Mouse (Mus musculus): ENCODE data around the gene Mroh7. TPM values are rescaled to one million over a fixed set of nuclear protein-coding genes. Genes with fewer than 3 reads are reported as not detected.

Mroh7 gene
- total RNA-seq, 1 experiment, result 0.45 TPM

DNA sequence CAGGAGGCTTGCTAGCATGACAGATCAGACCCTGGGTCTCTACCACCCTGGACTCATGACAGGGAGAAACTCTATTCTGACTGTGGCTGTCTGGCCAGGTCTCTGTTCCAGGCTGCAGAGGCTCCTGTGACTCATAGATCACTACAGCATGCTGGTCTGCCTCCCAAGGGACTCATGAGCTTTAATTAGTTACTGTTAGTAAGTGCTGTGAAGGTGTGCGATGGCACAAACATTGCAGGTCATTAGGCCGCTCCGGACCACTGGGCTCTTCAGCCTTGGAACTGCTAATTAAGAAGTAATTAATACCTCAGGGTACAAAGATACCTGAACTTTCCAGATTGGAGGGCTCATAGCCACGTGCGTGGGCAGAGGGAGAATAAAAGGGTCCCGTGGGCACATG is 83.6 kb downstream of the Mroh7 start:
- in situ Hi-C loops (cut with MboI; ENCODE audit: low sequenced_read_pairs in 2 of 2, unreplicated experiment in 2 of 2), result no loop called here
- no peak for TF ChIP-seq CHD2 (IDR thresholded peaks at IDR 0.05; ENCODE audit: low read depth, low read length)
- no peak for TF ChIP-seq MAFK (IDR thresholded peaks at IDR 0.05; ENCODE audit: insufficient read depth, low read depth, low read length)
- TF ChIP-seq ZC3H11A (IDR thresholded peaks at IDR 0.05; ENCODE audit: borderline replicate concordance, low read depth, low read length), result no peak
- no peak for TF ChIP-seq HCFC1 (IDR thresholded peaks at IDR 0.05; ENCODE audit: borderline replicate concordance, insufficient read depth, low read length)
- no peak for TF ChIP-seq ZNF384 (IDR thresholded peaks at IDR 0.05; ENCODE audit: low read depth, low read length)
- Histone ChIP-seq H3K36me3 (ENCODE audit: control insufficient read depth, insufficient read depth, low read length, poor library complexity, severe bottlenecking) (no peaks in the 10 kb centered on the region), H3K27ac (ENCODE audit: insufficient read depth, low read depth, low read length, poor library complexity, severe bottlenecking) (no peak overlapping the region), H3K9ac (ENCODE audit: insufficient read depth, low read depth, low read length, poor library complexity, severe bottlenecking) (no peak overlapping the region), H3K9me3 (ENCODE audit: control insufficient read depth, insufficient read depth, low read depth, low read length) (no peaks in the 10 kb centered on the region), H3K4me3 (ENCODE audit: insufficient read depth in 1 of 2, low read depth in 1 of 2, low read length in 2 of 2, poor library complexity in 1 of 2, severe bottlenecking in 1 of 2) (no peak overlapping the region), H3K4me1 (ENCODE audit: control insufficient read depth in 2 of 2, insufficient read depth in 2 of 2, low read length in 2 of 2, poor library complexity in 1 of 2) (peaks cover 0 to 4% of the 10 kb centered on the region in 2 experiments; a peak in 1 of 4 replicates)
- DNase-seq (ENCODE audit: low read depth, low spot score), result no peak

DNA sequence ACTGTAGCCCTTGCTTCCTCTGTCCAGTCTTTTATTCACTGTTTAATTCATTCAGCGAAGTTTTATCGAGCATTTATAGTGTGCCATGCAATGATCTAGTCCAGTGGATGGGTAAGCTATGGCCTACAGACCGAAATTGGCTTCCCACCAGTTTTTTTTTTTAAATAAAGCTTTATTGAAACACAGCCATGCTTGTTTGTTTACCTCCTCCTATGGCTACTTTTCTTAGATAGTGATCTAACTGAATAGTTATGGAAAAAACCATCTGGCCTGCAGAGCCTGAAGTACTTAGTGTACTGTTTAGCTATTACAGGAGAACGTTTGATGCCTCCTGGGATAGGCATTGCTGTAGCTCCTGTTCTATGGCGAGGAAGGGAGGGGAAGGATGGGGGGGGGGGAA is 84.9 kb downstream of the Mroh7 start:
- in situ Hi-C loops (cut with MboI; ENCODE audit: low sequenced_read_pairs in 2 of 2, unreplicated experiment in 2 of 2), result no loop called here
- H3K27ac ChIP-seq (ENCODE audit: insufficient read depth, low read depth, low read length, poor library complexity, severe bottlenecking), result no peak overlapping the region
- H3K9ac ChIP-seq (ENCODE audit: insufficient read depth, low read depth, low read length, poor library complexity, severe bottlenecking), result no peak overlapping the region
- TF ChIP-seq MAFK (IDR thresholded peaks at IDR 0.05; ENCODE audit: insufficient read depth, low read depth, low read length), result no peak
- TF ChIP-seq HCFC1 (IDR thresholded peaks at IDR 0.05; ENCODE audit: borderline replicate concordance, insufficient read depth, low read length), result no peak
- TF ChIP-seq ZNF384 (IDR thresholded peaks at IDR 0.05; ENCODE audit: low read depth, low read length), result no peak
- no peak for TF ChIP-seq CHD2 (IDR thresholded peaks at IDR 0.05; ENCODE audit: low read depth, low read length)
- no peak for TF ChIP-seq ZC3H11A (IDR thresholded peaks at IDR 0.05; ENCODE audit: borderline replicate concordance, low read depth, low read length)
- H3K4me3 ChIP-seq (ENCODE audit: insufficient read depth in 1 of 2, low read depth in 1 of 2, low read length in 2 of 2, poor library complexity in 1 of 2, severe bottlenecking in 1 of 2), result no peak overlapping the region
- no peaks in the 10 kb centered on the region for H3K36me3 ChIP-seq (ENCODE audit: control insufficient read depth, insufficient read depth, low read length, poor library complexity, severe bottlenecking)
- no peak for DNase-seq (ENCODE audit: low read depth, low spot score)
- H3K9me3 ChIP-seq (ENCODE audit: control insufficient read depth, insufficient read depth, low read depth, low read length), result no peaks in the 10 kb centered on the region
- no peaks in the 10 kb centered on the region for H3K4me1 ChIP-seq (ENCODE audit: control insufficient read depth in 2 of 2, insufficient read depth in 2 of 2, low read length in 2 of 2, poor library complexity in 1 of 2)

- TF ChIP-seq CHD2 (IDR thresholded peaks at IDR 0.05; ENCODE audit: low read depth, low read length) (no peak), HCFC1 (IDR thresholded peaks at IDR 0.05; ENCODE audit: borderline replicate concordance, insufficient read depth, low read length) (no peak), MAFK (IDR thresholded peaks at IDR 0.05; ENCODE audit: insufficient read depth, low read depth, low read length) (no peak), ZNF384 (IDR thresholded peaks at IDR 0.05; ENCODE audit: low read depth, low read length) (no peak), ZC3H11A (IDR thresholded peaks at IDR 0.05; ENCODE audit: borderline replicate concordance, low read depth, low read length) (no peak)
- no peak overlapping the region for H3K4me3 ChIP-seq (ENCODE audit: insufficient read depth in 1 of 2, low read depth in 1 of 2, low read length in 2 of 2, poor library complexity in 1 of 2, severe bottlenecking in 1 of 2)
- no peak overlapping the region for H3K27ac ChIP-seq (ENCODE audit: insufficient read depth, low read depth, low read length, poor library complexity, severe bottlenecking)
- no peaks in the 10 kb centered on the region for H3K4me1 ChIP-seq (ENCODE audit: control insufficient read depth in 2 of 2, insufficient read depth in 2 of 2, low read length in 2 of 2, poor library complexity in 1 of 2)
- in situ Hi-C loops (cut with MboI; ENCODE audit: low sequenced_read_pairs in 2 of 2, unreplicated experiment in 2 of 2), result no loop called here
- DNase-seq (ENCODE audit: low read depth, low spot score), result no peak
- H3K36me3 ChIP-seq (ENCODE audit: control insufficient read depth, insufficient read depth, low read length, poor library complexity, severe bottlenecking), result no peaks in the 10 kb centered on the region
- H3K9ac ChIP-seq (ENCODE audit: insufficient read depth, low read depth, low read length, poor library complexity, severe bottlenecking), result no peak overlapping the region
- H3K9me3 ChIP-seq (ENCODE audit: control insufficient read depth, insufficient read depth, low read depth, low read length), result no peaks in the 10 kb centered on the region
Observed at GRCm38 (mm10) chr4:106644218-106644610, 86.5 kb downstream of the Mroh7 start.

GRCm38 (mm10) chr4:106643483-106644217 is 87.1 kb downstream of the Mroh7 start:
- Histone ChIP-seq H3K27ac (ENCODE audit: insufficient read depth, low read depth, low read length, poor library complexity, severe bottlenecking) (no peak overlapping the region), H3K9ac (ENCODE audit: insufficient read depth, low read depth, low read length, poor library complexity, severe bottlenecking) (no peak overlapping the region)

More at GRCm38 (mm10) chr4:106643483-106644217, 87.1 kb downstream of the Mroh7 start:
- H3K4me1 ChIP-seq (ENCODE audit: control insufficient read depth in 2 of 2, insufficient read depth in 2 of 2, low read length in 2 of 2, poor library complexity in 1 of 2), result no peaks in the 10 kb centered on the region
- H3K36me3 ChIP-seq (ENCODE audit: control insufficient read depth, insufficient read depth, low read length, poor library complexity, severe bottlenecking), result no peaks in the 10 kb centered on the region
- in situ Hi-C loops (cut with MboI; ENCODE audit: low sequenced_read_pairs in 2 of 2, unreplicated experiment in 2 of 2), result no loop called here
- DNase-seq (ENCODE audit: low read depth, low spot score), result no peak
- H3K9me3 ChIP-seq (ENCODE audit: control insufficient read depth, insufficient read depth, low read depth, low read length), result no peaks in the 10 kb centered on the region
- H3K4me3 ChIP-seq (ENCODE audit: insufficient read depth in 1 of 2, low read depth in 1 of 2, low read length in 2 of 2, poor library complexity in 1 of 2, severe bottlenecking in 1 of 2), result no peak overlapping the region
- no peak for TF ChIP-seq ZC3H11A (IDR thresholded peaks at IDR 0.05; ENCODE audit: borderline replicate concordance, low read depth, low read length)
- no peak for TF ChIP-seq ZNF384 (IDR thresholded peaks at IDR 0.05; ENCODE audit: low read depth, low read length)
- no peak for TF ChIP-seq MAFK (IDR thresholded peaks at IDR 0.05; ENCODE audit: insufficient read depth, low read depth, low read length)
- no peak for TF ChIP-seq HCFC1 (IDR thresholded peaks at IDR 0.05; ENCODE audit: borderline replicate concordance, insufficient read depth, low read length)
- no peak for TF ChIP-seq CHD2 (IDR thresholded peaks at IDR 0.05; ENCODE audit: low read depth, low read length)

All from ES-E14 (cell line).